Mouse (Mus musculus): ENCODE measurements around the gene Frzb.

DNA sequence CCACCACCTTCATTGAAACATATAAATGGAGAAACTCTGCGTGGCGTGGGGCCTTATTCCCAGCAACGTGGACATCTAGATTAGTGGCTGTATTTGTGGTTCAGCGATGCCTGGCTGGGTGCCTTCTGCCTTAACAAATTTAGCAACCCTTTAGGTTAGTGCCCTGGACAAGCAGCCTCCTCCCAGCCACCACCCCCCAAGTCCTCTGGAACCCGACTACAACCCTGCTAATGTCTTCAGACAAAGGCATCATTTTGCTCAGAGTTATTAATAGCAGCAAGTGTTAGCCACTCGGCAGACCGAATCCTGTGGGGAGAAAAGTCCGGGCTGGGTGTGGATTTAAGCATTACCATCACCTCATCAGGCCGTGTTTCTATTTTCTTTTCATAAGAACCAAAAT, 59.8 kb downstream of the Frzb start:
- no peak for TF ChIP-seq POLR2A (IDR thresholded peaks at IDR 0.05; ENCODE audit: low read depth, low read length)
- no peak for TF ChIP-seq CTCF (conservative IDR thresholded peaks at IDR 0.05; ENCODE audit: insufficient read depth, insufficient read length, low read depth, low read length)

Data from kidney, adult 2 months (tissue).